Mouse (Mus musculus) liver, adult 2 months (tissue): ENCODE measurements around the gene Tpo.

Experiments
- CTCF ChIP-seq: fragments of 200-500 bp; IDR thresholded peaks from 2 replicates; pipeline ENCODE4 v1.5.1; 2011; ENCODE audit warnings: low read depth, low read length, control low read depth
- POLR2A ChIP-seq: fragments of 200-500 bp; IDR thresholded peaks from 2 replicates; pipeline ENCODE4 v1.6.1; 2011; ENCODE audit warnings: low read length, control low read depth; ENCODE audit not compliant: insufficient read depth; ENCODE audit errors: extremely low read depth

DNA sequence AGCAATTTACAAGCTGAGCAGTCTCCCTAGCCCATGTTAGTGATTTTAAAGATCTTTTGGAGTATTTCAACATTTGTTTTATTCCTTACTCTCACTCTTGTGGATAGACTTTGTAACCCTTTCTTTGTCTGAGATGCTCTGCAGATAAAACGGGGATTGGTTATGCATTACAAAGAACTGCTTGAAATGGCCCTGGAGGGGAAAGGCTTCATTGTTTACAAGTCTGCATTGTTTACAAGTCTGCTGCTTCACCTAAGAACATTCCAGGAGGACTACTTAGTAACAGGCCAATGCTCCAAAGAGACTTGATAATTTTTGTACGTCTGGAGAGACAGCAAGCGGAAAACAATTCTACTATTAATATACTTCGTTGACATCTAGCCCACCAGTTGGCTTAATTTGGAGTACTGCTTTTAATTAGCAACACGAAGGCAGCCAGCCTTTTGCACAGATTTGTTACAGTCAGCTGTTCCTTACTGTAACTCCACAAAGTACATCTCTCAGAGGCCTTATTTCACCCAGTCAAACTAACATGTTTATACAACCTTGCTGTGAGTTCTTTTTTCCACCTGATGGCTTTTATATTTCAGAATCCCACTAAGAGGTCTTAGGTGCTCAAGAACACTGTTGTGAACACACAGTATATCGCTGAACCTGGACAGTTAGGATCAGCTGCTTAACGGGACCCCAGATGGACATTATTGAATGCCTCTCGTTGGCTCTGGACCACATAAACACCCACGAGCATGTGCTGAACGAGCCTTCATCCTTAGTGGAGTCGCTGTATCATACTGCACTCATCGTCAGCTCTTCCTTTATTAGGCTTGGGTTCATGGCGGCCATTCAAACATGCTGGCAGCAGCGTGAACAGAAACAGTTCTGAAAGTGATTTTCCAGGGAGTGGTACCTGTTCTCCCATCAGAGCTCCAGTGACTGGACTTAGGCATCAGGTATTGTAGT, 22.5 kb downstream of the Tpo start:
- no peak for TF ChIP-seq CTCF
- no peak for TF ChIP-seq POLR2A
